Mouse (Mus musculus) neural tube, embryonic 11.5 days (tissue): ENCODE results near the gene Lrrk1. TPM values are rescaled to one million over a fixed set of nuclear protein-coding genes. Genes with fewer than 3 reads are reported as not detected.

Experiments
- ATAC-seq: fragments of 200-750 bp; cut with Nextera tagmentation; 2 replicates; pipeline ENCODE4 v1.8.0; 2017; ENCODE audit warnings: moderate number of reproducible peaks, mild to moderate bottlenecking, moderate TSS enrichment, moderate library complexity; ENCODE audit not compliant: insufficient read depth, low FRiP score, low TSS enrichment
- DNase-seq: peaks from one replicate; pipeline ENCODE4 v3.0.0-alpha.2; 2015; ENCODE audit warnings: low spot score
- H3K27ac ChIP-seq: fragments of 300-500 bp; sonication (generic); 2 replicates; pipeline ENCODE4 v1.5.1; 2014; ENCODE audit warnings: low read depth, mild to moderate bottlenecking, low read length
- H3K27me3 ChIP-seq: fragments of 300-500 bp; sonication (generic); 2 replicates; pipeline ENCODE4 v1.6.1; 2014; ENCODE audit warnings: mild to moderate bottlenecking, low read length, mixed read lengths; ENCODE audit not compliant: control insufficient read depth, insufficient read depth
- H3K36me3 ChIP-seq: fragments of 300-500 bp; sonication (generic); 2 replicates; pipeline ENCODE4 v1.6.1; 2014; ENCODE audit warnings: mild to moderate bottlenecking, low read length, moderate library complexity, mixed read lengths; ENCODE audit not compliant: control insufficient read depth, insufficient read depth
- H3K4me1 ChIP-seq: fragments of 300-500 bp; sonication (generic); 2 replicates; pipeline ENCODE4 v1.6.1; 2014; ENCODE audit warnings: low read length, mixed read lengths; ENCODE audit not compliant: control insufficient read depth, insufficient read depth
- H3K4me2 ChIP-seq: fragments of 300-500 bp; sonication (generic); 2 replicates; pipeline ENCODE4 v1.6.1; 2014; ENCODE audit warnings: low read depth, mild to moderate bottlenecking, moderate library complexity
- H3K4me3 ChIP-seq: fragments of 300-500 bp; sonication (generic); 2 replicates; pipeline ENCODE4 v1.5.1; 2014; ENCODE audit warnings: low read depth, low read length
- H3K9ac ChIP-seq: fragments of 300-500 bp; sonication (generic); 2 replicates; pipeline ENCODE4 v1.6.1; 2014; ENCODE audit warnings: mild to moderate bottlenecking, low read length
- H3K9me3 ChIP-seq: fragments of 300-500 bp; sonication (generic); 2 replicates; pipeline ENCODE4 v1.6.1; 2016; ENCODE audit warnings: low read length; ENCODE audit not compliant: control insufficient read depth
- WGBS: fragments of 180-500 bp; shearing (Covaris S2); extraction: QIAGEN DNeasy Blood & Tissue Kit; methylation state at CpG from one replicate; pipeline ENCODE4 v1.1.7; 2014; 5-methylcytosine and 5-hydroxymethylcytosine counted together
- polyA plus RNA-seq: library from polyadenylated mRNA; unstranded; fragments of >200 nt; fragmentation: Nextera tagmentation; extraction: Ambion mirVana; gene quantifications from 2 replicates; pipeline ENCODE4 v1.2.1, GENCODE M21; 2014

Gene Lrrk1
- polyA plus RNA-seq, 1 experiment from 2014 or later: 7.0 TPM

- Histone ChIP-seq H3K27me3 (no peaks in the 10 kb centered on the region), H3K4me3 (no peak overlapping the region), H3K9me3 (no peaks in the 10 kb centered on the region), H3K4me1 (no peaks in the 10 kb centered on the region), H3K9ac (no peak overlapping the region), H3K4me2 (no peak overlapping the region), H3K36me3 (no peaks in the 10 kb centered on the region), H3K27ac (no peak overlapping the region)
- ATAC-seq (no peak), DNase-seq (no peak)
- WGBS: 87% methylated on average over 4 of the region's 4 CpGs
Measured at GRCm38 (mm10) chr7:66184026-66184425, 204.1 kb downstream of the Lrrk1 start.

- no peak overlapping the region for H3K4me2 ChIP-seq
- no peaks in the 10 kb centered on the region for H3K9me3 ChIP-seq
- no peaks in the 10 kb centered on the region for H3K4me1 ChIP-seq
- ATAC-seq (no peak), DNase-seq (no peak)
- no peaks in the 10 kb centered on the region for H3K36me3 ChIP-seq
- no peaks in the 10 kb centered on the region for H3K27me3 ChIP-seq
- H3K9ac ChIP-seq: no peak overlapping the region
- 68% methylated on average over 8 of the region's 8 CpGs for WGBS
- H3K27ac ChIP-seq: no peak overlapping the region
- no peak overlapping the region for H3K4me3 ChIP-seq
Measured at GRCm38 (mm10) chr7:66183404-66183803, 204.7 kb downstream of the Lrrk1 start.

DNA sequence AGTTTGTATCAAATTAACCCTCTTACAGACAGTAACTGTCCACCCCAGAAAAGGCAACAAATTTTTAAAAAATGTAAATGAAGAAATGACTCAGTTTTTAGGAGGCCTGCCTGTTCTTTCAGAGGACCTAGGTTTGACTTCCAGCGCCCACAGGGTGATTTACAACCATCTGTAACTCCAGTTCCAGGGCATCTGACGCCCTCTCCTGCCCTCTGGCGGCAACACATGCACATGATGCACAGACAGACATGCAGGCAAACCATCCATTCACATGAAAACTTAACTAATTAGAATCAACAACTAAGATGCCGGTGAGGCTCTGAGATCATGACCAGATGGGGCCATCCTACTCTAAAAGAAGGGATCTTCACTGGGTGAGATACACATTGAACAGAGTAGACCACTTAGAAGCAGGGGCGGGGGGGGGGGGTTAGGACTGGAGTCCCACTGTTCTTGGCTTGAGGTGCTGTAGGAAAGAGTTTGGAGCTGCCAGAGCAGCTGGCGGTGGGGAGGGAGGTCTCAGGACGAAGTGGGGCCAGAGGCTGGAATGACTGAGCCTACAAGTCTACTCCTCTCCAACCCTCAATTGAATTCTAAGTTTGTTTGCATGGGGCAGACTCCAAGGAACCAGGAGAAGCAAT, 206.0 kb downstream of the Lrrk1 start:
- Histone ChIP-seq H3K27ac (no peak overlapping the region), H3K36me3 (no peaks in the 10 kb centered on the region), H3K27me3 (no peaks in the 10 kb centered on the region), H3K4me3 (no peak overlapping the region), H3K9ac (no peak overlapping the region), H3K9me3 (no peaks in the 10 kb centered on the region), H3K4me1 (no peaks in the 10 kb centered on the region), H3K4me2 (no peak overlapping the region)
- 83% methylated on average over 7 of the region's 7 CpGs for WGBS
- DNase-seq: no peak
- no peak for ATAC-seq

DNA sequence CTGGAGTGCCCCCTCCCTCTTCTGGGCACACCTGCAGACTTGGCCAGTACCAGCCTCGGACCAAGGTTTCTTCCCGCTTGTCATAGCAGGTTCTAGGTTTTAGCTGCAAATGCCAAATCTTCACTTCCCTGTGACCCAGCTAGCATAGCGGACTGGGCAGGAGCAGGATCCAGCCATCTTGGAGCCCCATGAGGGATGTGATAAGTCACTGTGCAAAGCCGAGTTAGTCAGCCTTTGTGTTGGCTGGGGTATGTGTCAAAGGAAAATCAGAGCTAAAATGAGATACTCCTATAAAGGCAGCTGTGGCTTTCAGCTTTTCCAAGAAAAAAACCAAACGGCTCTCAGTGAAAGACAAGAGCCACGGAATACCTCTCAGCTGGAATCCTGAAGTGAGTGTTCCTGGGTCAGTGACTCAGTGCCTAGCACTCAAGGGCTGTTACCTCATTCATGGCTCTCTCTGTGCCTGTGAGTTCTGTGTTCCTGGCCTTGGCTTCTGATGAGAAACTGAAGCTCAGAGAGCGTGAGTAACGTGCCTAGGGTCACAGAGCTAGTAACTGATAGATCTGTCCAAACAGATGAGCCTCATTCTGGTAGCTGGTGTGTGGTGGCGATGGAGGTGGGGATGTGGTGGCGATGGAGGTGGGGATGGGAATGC, 207.3 kb downstream of the Lrrk1 start:
- Histone ChIP-seq H3K4me2 (no peak overlapping the region), H3K4me3 (no peak overlapping the region), H3K27me3 (no peaks in the 10 kb centered on the region), H3K9ac (no peak overlapping the region), H3K27ac (no peak overlapping the region), H3K9me3 (no peaks in the 10 kb centered on the region), H3K4me1 (no peaks in the 10 kb centered on the region), H3K36me3 (no peaks in the 10 kb centered on the region)
- no peak for ATAC-seq
- WGBS: 88% methylated on average over 10 of the region's 10 CpGs
- DNase-seq: no peak

DNA sequence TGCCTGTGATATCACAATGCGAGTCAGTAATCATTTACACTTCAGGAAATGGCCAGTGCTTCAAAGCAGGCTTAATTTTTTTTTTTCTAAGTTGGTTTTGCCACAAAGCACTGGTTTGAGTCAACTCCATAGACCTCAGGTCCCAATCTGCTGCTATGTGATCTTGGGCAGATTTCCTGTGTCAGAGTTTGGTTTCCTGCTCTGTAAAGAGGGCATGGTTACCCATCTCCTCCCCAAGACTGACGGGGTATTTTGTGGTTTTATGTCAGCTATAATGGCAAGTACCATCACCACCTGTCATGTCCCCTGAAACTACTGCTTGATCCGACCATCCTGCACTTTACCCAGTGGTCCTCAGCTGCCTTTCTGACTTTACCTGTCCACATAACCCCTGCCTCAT, 207.9 kb downstream of the Lrrk1 start:
- no peaks in the 10 kb centered on the region for H3K27me3 ChIP-seq
- H3K27ac ChIP-seq: no peak overlapping the region
- no peak overlapping the region for H3K9ac ChIP-seq
- H3K9me3 ChIP-seq: no peaks in the 10 kb centered on the region
- no peak for ATAC-seq
- WGBS: 87% methylated on average over 3 of the region's 3 CpGs
- no peak overlapping the region for H3K4me3 ChIP-seq
- H3K4me1 ChIP-seq: no peaks in the 10 kb centered on the region
- DNase-seq: no peak
- no peak overlapping the region for H3K4me2 ChIP-seq
- H3K36me3 ChIP-seq: no peaks in the 10 kb centered on the region

DNA sequence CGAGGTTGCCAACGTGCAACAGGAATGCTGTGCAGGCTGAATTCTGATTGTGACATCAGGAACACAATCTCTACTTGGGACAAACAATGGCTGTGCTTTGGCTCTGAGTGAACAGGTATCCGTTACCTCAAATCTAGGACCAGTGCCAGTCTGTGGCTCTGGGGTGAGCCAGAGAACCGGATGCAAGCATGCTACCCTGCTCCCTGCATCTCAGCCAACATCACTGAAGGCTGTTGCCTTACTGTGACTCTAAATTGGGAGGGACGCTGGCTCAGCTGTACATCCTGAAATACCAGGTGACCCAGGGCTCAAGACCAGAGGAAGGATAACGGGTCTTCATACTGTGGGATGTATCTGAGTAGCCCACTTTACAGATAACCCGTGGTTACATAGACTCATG, 208.4 kb downstream of the Lrrk1 start:
- H3K36me3 ChIP-seq: no peaks in the 10 kb centered on the region
- H3K9ac ChIP-seq: no peak overlapping the region
- no peak overlapping the region for H3K27ac ChIP-seq
- H3K9me3 ChIP-seq: no peaks in the 10 kb centered on the region
- 88% methylated on average over 7 of the region's 7 CpGs for WGBS
- no peak overlapping the region for H3K4me2 ChIP-seq
- DNase-seq (no peak), ATAC-seq (no peak)
- no peaks in the 10 kb centered on the region for H3K4me1 ChIP-seq
- H3K27me3 ChIP-seq: no peaks in the 10 kb centered on the region
- no peak overlapping the region for H3K4me3 ChIP-seq

DNA sequence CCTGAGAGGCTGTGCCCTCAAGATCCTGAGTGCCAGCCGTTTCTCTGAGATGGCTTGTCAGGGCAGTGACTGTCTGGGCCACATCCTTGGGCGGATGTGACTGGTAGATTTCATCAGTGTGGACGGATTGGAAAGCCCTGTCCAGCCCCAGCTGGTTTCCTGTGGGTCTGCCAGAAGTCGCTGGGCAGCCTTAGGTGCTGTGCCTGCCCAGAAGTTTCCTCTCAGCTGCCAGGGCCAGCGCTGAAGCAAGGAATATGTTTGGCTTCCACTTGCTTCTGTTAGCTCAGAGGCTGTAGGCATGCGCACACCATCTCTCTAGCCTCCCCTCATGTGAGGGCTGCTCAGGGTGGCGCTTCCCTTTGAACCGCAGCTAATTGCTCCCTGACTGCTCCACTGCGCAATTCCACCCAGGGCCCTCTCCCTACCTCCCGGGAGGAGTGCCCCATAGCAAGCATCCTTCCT, 209.0 kb downstream of the Lrrk1 start:
- 49% methylated on average over 10 of the region's 10 CpGs for WGBS
- H3K4me3 ChIP-seq: no peak overlapping the region
- H3K27ac ChIP-seq: no peak overlapping the region
- ATAC-seq: no peak
- H3K9ac ChIP-seq: no peak overlapping the region
- no peaks in the 10 kb centered on the region for H3K4me1 ChIP-seq
- H3K36me3 ChIP-seq: peaks cover 4% of the 10 kb centered on the region
- DNase-seq: no peak
- no peaks in the 10 kb centered on the region for H3K27me3 ChIP-seq
- H3K4me2 ChIP-seq: no peak overlapping the region
- no peaks in the 10 kb centered on the region for H3K9me3 ChIP-seq

GRCm38 (mm10) chr7:66178101-66178500, 210.0 kb downstream of the Lrrk1 start:
- H3K4me1 ChIP-seq: no peaks in the 10 kb centered on the region
- peaks cover 7% of the 10 kb centered on the region for H3K36me3 ChIP-seq
- H3K9me3 ChIP-seq: no peaks in the 10 kb centered on the region
- no peaks in the 10 kb centered on the region for H3K27me3 ChIP-seq
- no peak overlapping the region for H3K4me2 ChIP-seq
- H3K4me3 ChIP-seq: no peak overlapping the region
- H3K27ac ChIP-seq: no peak overlapping the region
- ATAC-seq (no peak), DNase-seq (no peak)
- WGBS: 85% methylated on average over 6 of the region's 6 CpGs
- no peak overlapping the region for H3K9ac ChIP-seq

DNA sequence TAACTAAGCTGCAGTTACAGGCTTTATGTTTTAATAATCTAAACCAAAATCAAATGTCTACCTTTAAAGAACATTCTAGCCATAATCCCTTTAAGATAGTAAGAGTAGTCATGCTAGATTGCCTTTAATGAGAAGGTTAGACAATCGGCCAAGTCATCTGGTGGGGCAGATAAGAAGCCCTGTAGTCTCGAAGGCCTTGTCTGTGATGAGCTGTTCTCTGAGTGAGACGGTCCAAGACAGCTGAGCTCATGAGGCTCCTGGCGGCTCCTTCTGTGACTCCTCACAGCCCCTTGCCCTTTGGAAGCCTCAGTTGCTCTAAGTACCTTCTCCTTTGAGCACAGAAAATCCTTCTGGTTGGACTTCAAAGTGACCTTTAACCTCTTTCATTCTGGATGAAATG, 211.2 kb downstream of the Lrrk1 start:
- no peak overlapping the region for H3K27ac ChIP-seq
- H3K4me1 ChIP-seq: no peaks in the 10 kb centered on the region
- no peaks in the 10 kb centered on the region for H3K9me3 ChIP-seq
- DNase-seq (no peak), ATAC-seq (no peak)
- H3K27me3 ChIP-seq: no peaks in the 10 kb centered on the region
- H3K9ac ChIP-seq: no peak overlapping the region
- H3K4me3 ChIP-seq: no peak overlapping the region
- peaks cover 7% of the 10 kb centered on the region for H3K36me3 ChIP-seq
- no peak overlapping the region for H3K4me2 ChIP-seq
- 85% methylated on average over 4 of the region's 4 CpGs for WGBS
